Mouse (Mus musculus): Measurements from ENCODE around the gene Cntnap2.

GRCm38 (mm10) chr6:47061341-47061740 lies 2002.2 kb downstream of the Cntnap2 start:
- TF ChIP-seq CTCF (IDR thresholded peaks at IDR 0.05) (no peak), POLR2A (IDR thresholded peaks at IDR 0.05; ENCODE audit: insufficient read depth, low read depth, low read length) (no peak), EP300 (IDR thresholded peaks at IDR 0.05; ENCODE audit: insufficient read depth, low read depth, low read length) (no peak)

Measured in heart, adult 2 months (tissue).